Mouse (Mus musculus): ENCODE data around the gene Vmn1r220. TPM values are rescaled to one million over a fixed set of nuclear protein-coding genes. Genes with fewer than 3 reads are reported as not detected.
A peak's percentile ranks its signal among the peaks of the same experiment; 100 is the strongest.
"Not testable (repeated sequence)": the region's sequence is repeated elsewhere in the genome, so short reads cannot be mapped to it uniquely, and the experiment has no call there.

The Vmn1r220 gene
- not detected in 2 replicates for polyA plus RNA-seq (2016; fragmentation: Nextera tagmentation; extraction: Ambion mirVana)

- 88% methylated on average over 2 of the region's 2 CpGs for WGBS
- no peak within 1 kb of the TSS for H3K4me2 ChIP-seq (replicated peaks)
- H3K27me3 ChIP-seq, result no peaks in the 10 kb centered on the region
- H3K9ac ChIP-seq (replicated peaks), result no peak within 1 kb of the TSS
- no peak for ATAC-seq (ENCODE audit: low FRiP score, low read depth)
- H3K4me3 ChIP-seq, result no peak within 1 kb of the TSS
- H3K27ac ChIP-seq (replicated peaks), result no peak within 1 kb of the TSS
- H3K4me1 ChIP-seq, result no peaks in the 10 kb centered on the region
- H3K36me3 ChIP-seq, result no peaks in the 10 kb centered on the region
- no peaks in the 10 kb centered on the region for H3K9me3 ChIP-seq
Observed at GRCm38 (mm10) chr13:23187875-23188274, at the start of gene Vmn1r220. Gene Vmn1r220, minus strand, starts transcription at chr13:23187975.

- not testable (repeated sequence) for H3K4me2 ChIP-seq (replicated peaks); H3K4me1 ChIP-seq; H3K27me3 ChIP-seq; H3K9ac ChIP-seq (replicated peaks); H3K27ac ChIP-seq (replicated peaks); ATAC-seq (ENCODE audit: low FRiP score, low read depth); H3K9me3 ChIP-seq; H3K36me3 ChIP-seq; H3K4me3 ChIP-seq
Observed at GRCm38 (mm10) chr13:23235847-23236246, 48.1 kb upstream of the Vmn1r220 start, which contains the start of gene Vmn1r222. Gene Vmn1r222, minus strand, starts transcription at chr13:23235947.

- 86% methylated on average over 2 of the region's 2 CpGs for WGBS
- not testable (repeated sequence) for H3K9ac ChIP-seq (replicated peaks)
Observed at GRCm38 (mm10) chr13:23213827-23214226, 26.1 kb upstream of the Vmn1r220 start, which contains the start of gene Vmn1r221. Gene Vmn1r221, plus strand, starts transcription at chr13:23214127.

GRCm38 (mm10) chr13:23203885-23204284 is 16.1 kb upstream of the Vmn1r220 start:
- not testable (repeated sequence) for H3K27me3 ChIP-seq; H3K27ac ChIP-seq (replicated peaks); H3K4me3 ChIP-seq; H3K4me1 ChIP-seq; H3K36me3 ChIP-seq; H3K9me3 ChIP-seq; H3K4me2 ChIP-seq (replicated peaks); H3K9ac ChIP-seq (replicated peaks); ATAC-seq (ENCODE audit: low FRiP score, low read depth)
- WGBS, result 87% methylated on average over 1 of the region's 1 CpGs

More at GRCm38 (mm10) chr13:23213827-23214226, 26.1 kb upstream of the Vmn1r220 start, which contains the start of gene Vmn1r221:
- H3K4me3 ChIP-seq; H3K4me1 ChIP-seq; ATAC-seq (ENCODE audit: low FRiP score, low read depth); H3K36me3 ChIP-seq; H3K27ac ChIP-seq (replicated peaks); H3K27me3 ChIP-seq; H3K4me2 ChIP-seq (replicated peaks); H3K9me3 ChIP-seq: not testable (repeated sequence)

- H3K9ac ChIP-seq (replicated peaks); ATAC-seq (ENCODE audit: low FRiP score, low read depth); H3K9me3 ChIP-seq; H3K4me2 ChIP-seq (replicated peaks); H3K4me1 ChIP-seq; H3K36me3 ChIP-seq; H3K27me3 ChIP-seq; H3K27ac ChIP-seq (replicated peaks); H3K4me3 ChIP-seq: not testable (repeated sequence)
- WGBS, result 85% methylated on average over 4 of the region's 4 CpGs
Observed at GRCm38 (mm10) chr13:23166471-23166870, 21.3 kb downstream of the Vmn1r220 start.

GRCm38 (mm10) chr13:23159012-23159411 is 28.8 kb downstream of the Vmn1r220 start, which contains the start of gene Vmn1r219:
Gene Vmn1r219, plus strand, starts transcription at chr13:23159312.
- 84% methylated on average over 4 of the region's 4 CpGs for WGBS
- no peak within 1 kb of the TSS for H3K9ac ChIP-seq (replicated peaks)
- no peaks in the 10 kb centered on the region for H3K4me1 ChIP-seq
- no peak within 1 kb of the TSS for H3K4me2 ChIP-seq (replicated peaks)
- H3K4me3 ChIP-seq, result no peak within 1 kb of the TSS
- H3K36me3 ChIP-seq, result no peaks in the 10 kb centered on the region
- no peak within 1 kb of the TSS for H3K27ac ChIP-seq (replicated peaks)
- no peak for ATAC-seq (ENCODE audit: low FRiP score, low read depth)
- H3K9me3 ChIP-seq, result no peaks in the 10 kb centered on the region
- H3K27me3 ChIP-seq, result no peaks in the 10 kb centered on the region

GRCm38 (mm10) chr13:23157848-23158247 is 29.9 kb downstream of the Vmn1r220 start:
- H3K4me3 ChIP-seq, result no peak overlapping the region
- peak; percentile 34; the same call in 1 of the 2 replicates for ATAC-seq (ENCODE audit: low FRiP score, low read depth)
- H3K9ac ChIP-seq (replicated peaks), result no peak overlapping the region
- no peak overlapping the region for H3K4me2 ChIP-seq (replicated peaks)
- H3K36me3 ChIP-seq, result no peaks in the 10 kb centered on the region
- no peak overlapping the region for H3K27ac ChIP-seq (replicated peaks)
- H3K9me3 ChIP-seq, result no peaks in the 10 kb centered on the region
- no peaks in the 10 kb centered on the region for H3K4me1 ChIP-seq
- 70% methylated on average over 3 of the region's 3 CpGs for WGBS
- H3K27me3 ChIP-seq, result no peaks in the 10 kb centered on the region

GRCm38 (mm10) chr13:23138880-23139279 is 48.9 kb downstream of the Vmn1r220 start:
- WGBS, result 91% methylated on average over 2 of the region's 2 CpGs
- no peaks in the 10 kb centered on the region for H3K9me3 ChIP-seq

GRCm38 (mm10) chr13:23133501-23133900 is 54.3 kb downstream of the Vmn1r220 start:
- H3K27me3 ChIP-seq, result no peaks in the 10 kb centered on the region
- H3K4me1 ChIP-seq, result no peaks in the 10 kb centered on the region
- no peak for ATAC-seq (ENCODE audit: low FRiP score, low read depth)
- H3K9ac ChIP-seq (replicated peaks), result no peak overlapping the region
- no peaks in the 10 kb centered on the region for H3K9me3 ChIP-seq
- no peak overlapping the region for H3K4me2 ChIP-seq (replicated peaks)
- H3K27ac ChIP-seq (replicated peaks), result no peak overlapping the region
- H3K36me3 ChIP-seq, result no peaks in the 10 kb centered on the region
- no peak overlapping the region for H3K4me3 ChIP-seq
- WGBS, result 70% methylated on average over 1 of the region's 1 CpGs

More at GRCm38 (mm10) chr13:23138880-23139279, 48.9 kb downstream of the Vmn1r220 start:
- Histone ChIP-seq H3K4me1 (no peaks in the 10 kb centered on the region), H3K27me3 (no peaks in the 10 kb centered on the region), H3K36me3 (no peaks in the 10 kb centered on the region), H3K27ac (replicated peaks) (no peak overlapping the region), H3K4me2 (replicated peaks) (no peak overlapping the region), H3K9ac (replicated peaks) (no peak overlapping the region), H3K4me3 (no peak overlapping the region)
- ATAC-seq (ENCODE audit: low FRiP score, low read depth), result no peak

- no peaks in the 10 kb centered on the region for H3K27me3 ChIP-seq
- no peak within 1 kb of the TSS for H3K9ac ChIP-seq (replicated peaks)
- no peak within 1 kb of the TSS for H3K4me3 ChIP-seq
- 75% methylated on average over 3 of the region's 3 CpGs for WGBS
- H3K9me3 ChIP-seq, result no peaks in the 10 kb centered on the region
- H3K27ac ChIP-seq (replicated peaks), result no peak within 1 kb of the TSS
- H3K36me3 ChIP-seq, result no peaks in the 10 kb centered on the region
- no peak within 1 kb of the TSS for H3K4me2 ChIP-seq (replicated peaks)
- ATAC-seq (ENCODE audit: low FRiP score, low read depth), result no peak
- H3K4me1 ChIP-seq, result no peaks in the 10 kb centered on the region
Observed at GRCm38 (mm10) chr13:23133099-23133498, 54.7 kb downstream of the Vmn1r220 start, which contains the start of gene Vmn1r218. Gene Vmn1r218, plus strand, starts transcription at chr13:23133155.

Other genes starting within 250 kb of the Vmn1r220 start
- gene Vmn1r213, start 180.3 kb downstream of the Vmn1r220 start, polyA plus RNA-seq (2016; fragmentation: Nextera tagmentation; extraction: Ambion mirVana), result not detected in 2 replicates
- gene Vmn1r214, start 157.6 kb downstream of the Vmn1r220 start, polyA plus RNA-seq (2016; fragmentation: Nextera tagmentation; extraction: Ambion mirVana), result not detected in 2 replicates
- not detected in 2 replicates for gene Vmn1r215, start 120.0 kb downstream of the Vmn1r220 start, polyA plus RNA-seq (2016; fragmentation: Nextera tagmentation; extraction: Ambion mirVana)
- gene Vmn1r217, start 69.7 kb downstream of the Vmn1r220 start, polyA plus RNA-seq (2016; fragmentation: Nextera tagmentation; extraction: Ambion mirVana), result not detected in 2 replicates
- not detected in 2 replicates for gene Vmn1r218, start 54.8 kb downstream of the Vmn1r220 start, polyA plus RNA-seq (2016; fragmentation: Nextera tagmentation; extraction: Ambion mirVana)
- not detected in 2 replicates for gene Vmn1r219, start 28.7 kb downstream of the Vmn1r220 start, polyA plus RNA-seq (2016; fragmentation: Nextera tagmentation; extraction: Ambion mirVana)
- not detected in 2 replicates for gene Vmn1r221, start 26.2 kb upstream of the Vmn1r220 start, polyA plus RNA-seq (2016; fragmentation: Nextera tagmentation; extraction: Ambion mirVana)
- not detected in 2 replicates for gene Vmn1r222, start 48.0 kb upstream of the Vmn1r220 start, polyA plus RNA-seq (2016; fragmentation: Nextera tagmentation; extraction: Ambion mirVana)
- gene Vmn1r223, start 59.2 kb upstream of the Vmn1r220 start, polyA plus RNA-seq (2016; fragmentation: Nextera tagmentation; extraction: Ambion mirVana), result not detected in 2 replicates
- gene Zfp322a, start 181.2 kb upstream of the Vmn1r220 start, polyA plus RNA-seq (2016; fragmentation: Nextera tagmentation; extraction: Ambion mirVana), result 66.1 and 66.9 TPM in 2 replicates
- gene Abt1, start 235.9 kb upstream of the Vmn1r220 start, polyA plus RNA-seq (2016; fragmentation: Nextera tagmentation; extraction: Ambion mirVana), result 10.1 and 12.3 TPM in 2 replicates